Mouse (Mus musculus): Measurements from ENCODE around the gene Rhobtb3. TPM values are rescaled to one million over a fixed set of nuclear protein-coding genes. Genes with fewer than 3 reads are reported as not detected.
"Not testable (repeated sequence)": the region's sequence is repeated elsewhere in the genome, so short reads cannot be mapped to it uniquely, and the experiment has no call there.

Rhobtb3 gene
- total RNA-seq, 1 experiment: 8.9 TPM

- DNase-seq (ENCODE audit: low read depth, low spot score): no peak
- H3K9me3 ChIP-seq (ENCODE audit: control insufficient read depth, insufficient read depth, low read depth, low read length): no peaks in the 10 kb centered on the region
- no peak overlapping the region for H3K4me3 ChIP-seq (ENCODE audit: insufficient read depth in 1 of 2, low read depth in 1 of 2, low read length in 2 of 2, poor library complexity in 1 of 2, severe bottlenecking in 1 of 2)
- no peak overlapping the region for H3K9ac ChIP-seq (ENCODE audit: insufficient read depth, low read depth, low read length, poor library complexity, severe bottlenecking)
- no peak for TF ChIP-seq ZC3H11A (IDR thresholded peaks at IDR 0.05; ENCODE audit: borderline replicate concordance, low read depth, low read length)
- no peak for TF ChIP-seq ZNF384 (IDR thresholded peaks at IDR 0.05; ENCODE audit: low read depth, low read length)
- no peak for TF ChIP-seq HCFC1 (IDR thresholded peaks at IDR 0.05; ENCODE audit: borderline replicate concordance, insufficient read depth, low read length)
- no peak for TF ChIP-seq MAFK (IDR thresholded peaks at IDR 0.05; ENCODE audit: insufficient read depth, low read depth, low read length)
- TF ChIP-seq CHD2 (IDR thresholded peaks at IDR 0.05; ENCODE audit: low read depth, low read length): no peak
- H3K4me1 ChIP-seq (ENCODE audit: control insufficient read depth in 2 of 2, insufficient read depth in 2 of 2, low read length in 2 of 2, poor library complexity in 1 of 2): no peaks in the 10 kb centered on the region
- no peak overlapping the region for H3K27ac ChIP-seq (ENCODE audit: insufficient read depth, low read depth, low read length, poor library complexity, severe bottlenecking)
- in situ Hi-C loops (cut with MboI; ENCODE audit: low sequenced_read_pairs in 2 of 2, unreplicated experiment in 2 of 2): no loop called here
- no peaks in the 10 kb centered on the region; the same call in 1 of the 2 replicates for H3K36me3 ChIP-seq (ENCODE audit: control insufficient read depth, insufficient read depth, low read length, poor library complexity, severe bottlenecking)
Measured at GRCm38 (mm10) chr13:75914151-75914550, 29.6 kb downstream of the Rhobtb3 start.

- no peak for TF ChIP-seq MAFK (IDR thresholded peaks at IDR 0.05; ENCODE audit: insufficient read depth, low read depth, low read length)
- no peak for TF ChIP-seq ZC3H11A (IDR thresholded peaks at IDR 0.05; ENCODE audit: borderline replicate concordance, low read depth, low read length)
- TF ChIP-seq ZNF384 (IDR thresholded peaks at IDR 0.05; ENCODE audit: low read depth, low read length): no peak
- TF ChIP-seq HCFC1 (IDR thresholded peaks at IDR 0.05; ENCODE audit: borderline replicate concordance, insufficient read depth, low read length): no peak
- no peak for TF ChIP-seq CHD2 (IDR thresholded peaks at IDR 0.05; ENCODE audit: low read depth, low read length)
- H3K27ac ChIP-seq (ENCODE audit: insufficient read depth, low read depth, low read length, poor library complexity, severe bottlenecking): no peak overlapping the region
- H3K4me1 ChIP-seq (ENCODE audit: control insufficient read depth in 2 of 2, insufficient read depth in 2 of 2, low read length in 2 of 2, poor library complexity in 1 of 2): peaks cover 0 to under 1% of the 10 kb centered on the region in 2 experiments; a peak in 1 of 4 replicates
- no peak overlapping the region for H3K4me3 ChIP-seq (ENCODE audit: insufficient read depth in 1 of 2, low read depth in 1 of 2, low read length in 2 of 2, poor library complexity in 1 of 2, severe bottlenecking in 1 of 2)
- no peak for DNase-seq (ENCODE audit: low read depth, low spot score)
- no peak overlapping the region for H3K9ac ChIP-seq (ENCODE audit: insufficient read depth, low read depth, low read length, poor library complexity, severe bottlenecking)
- no peaks in the 10 kb centered on the region for H3K9me3 ChIP-seq (ENCODE audit: control insufficient read depth, insufficient read depth, low read depth, low read length)
- in situ Hi-C loops (cut with MboI; ENCODE audit: low sequenced_read_pairs in 2 of 2, unreplicated experiment in 2 of 2): no loop called here
- no peaks in the 10 kb centered on the region for H3K36me3 ChIP-seq (ENCODE audit: control insufficient read depth, insufficient read depth, low read length, poor library complexity, severe bottlenecking)
Measured at GRCm38 (mm10) chr13:75908187-75908586, 35.5 kb downstream of the Rhobtb3 start.

DNA sequence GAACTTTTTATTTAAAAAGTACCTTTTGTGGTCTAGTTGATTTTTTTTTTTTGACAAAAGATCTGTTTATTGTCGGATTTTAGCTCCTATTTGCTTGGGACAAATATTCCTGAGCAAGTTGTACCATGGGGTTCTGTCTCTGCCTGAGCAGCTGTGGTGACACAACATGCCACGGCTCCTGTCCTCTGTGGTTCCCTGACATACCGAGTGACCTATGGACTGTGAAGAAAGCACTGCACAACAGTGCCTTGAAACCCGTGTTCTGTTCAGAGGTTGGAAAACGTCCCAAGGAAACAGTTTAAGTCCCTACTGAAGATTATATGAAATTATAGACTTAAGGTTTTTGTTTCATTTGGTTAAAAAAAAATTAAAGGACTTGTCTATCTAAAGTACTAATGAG is 36.6 kb downstream of the Rhobtb3 start:
- DNase-seq (ENCODE audit: low read depth, low spot score): no peak
- Histone ChIP-seq H3K9ac (ENCODE audit: insufficient read depth, low read depth, low read length, poor library complexity, severe bottlenecking) (no peak overlapping the region), H3K36me3 (ENCODE audit: control insufficient read depth, insufficient read depth, low read length, poor library complexity, severe bottlenecking) (no peaks in the 10 kb centered on the region), H3K4me3 (ENCODE audit: insufficient read depth in 1 of 2, low read depth in 1 of 2, low read length in 2 of 2, poor library complexity in 1 of 2, severe bottlenecking in 1 of 2) (no peak overlapping the region), H3K4me1 (ENCODE audit: control insufficient read depth in 2 of 2, insufficient read depth in 2 of 2, low read length in 2 of 2, poor library complexity in 1 of 2) (peaks cover 2 to 4% of the 10 kb centered on the region in 2 experiments; a peak in 1 of 4 replicates), H3K9me3 (ENCODE audit: control insufficient read depth, insufficient read depth, low read depth, low read length) (no peaks in the 10 kb centered on the region), H3K27ac (ENCODE audit: insufficient read depth, low read depth, low read length, poor library complexity, severe bottlenecking) (no peak overlapping the region)
- in situ Hi-C loops (cut with MboI; ENCODE audit: low sequenced_read_pairs in 2 of 2, unreplicated experiment in 2 of 2): no loop called here
- no peak for TF ChIP-seq ZC3H11A (IDR thresholded peaks at IDR 0.05; ENCODE audit: borderline replicate concordance, low read depth, low read length)

DNA sequence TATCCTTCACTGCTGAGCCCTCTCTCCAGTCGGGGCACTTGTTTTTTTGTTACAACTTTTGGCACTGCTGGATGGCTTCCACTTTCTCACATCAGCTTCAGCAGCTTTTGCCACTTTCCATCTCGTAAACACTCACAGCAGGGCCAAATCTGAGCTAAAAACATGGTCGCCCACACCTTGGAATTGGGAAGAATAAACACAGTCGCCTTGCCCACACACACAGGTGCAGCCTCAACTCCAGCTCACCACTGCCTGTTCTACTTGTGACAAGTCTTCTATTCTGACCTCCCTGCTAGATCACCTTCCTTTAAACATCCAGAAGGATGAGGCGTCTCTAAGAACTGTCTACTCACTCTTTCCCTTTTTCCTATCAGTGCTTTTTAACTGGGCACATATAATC is 39.1 kb downstream of the Rhobtb3 start:
- TF ChIP-seq ZC3H11A (IDR thresholded peaks at IDR 0.05; ENCODE audit: borderline replicate concordance, low read depth, low read length): no peak
- TF ChIP-seq CHD2 (IDR thresholded peaks at IDR 0.05; ENCODE audit: low read depth, low read length): no peak
- no peak for TF ChIP-seq MAFK (IDR thresholded peaks at IDR 0.05; ENCODE audit: insufficient read depth, low read depth, low read length)
- TF ChIP-seq ZNF384 (IDR thresholded peaks at IDR 0.05; ENCODE audit: low read depth, low read length): no peak
- no peak for TF ChIP-seq HCFC1 (IDR thresholded peaks at IDR 0.05; ENCODE audit: borderline replicate concordance, insufficient read depth, low read length)
- Histone ChIP-seq H3K9ac (ENCODE audit: insufficient read depth, low read depth, low read length, poor library complexity, severe bottlenecking) (no peak overlapping the region), H3K9me3 (ENCODE audit: control insufficient read depth, insufficient read depth, low read depth, low read length) (no peaks in the 10 kb centered on the region), H3K36me3 (ENCODE audit: control insufficient read depth, insufficient read depth, low read length, poor library complexity, severe bottlenecking) (no peaks in the 10 kb centered on the region), H3K4me3 (ENCODE audit: insufficient read depth in 1 of 2, low read depth in 1 of 2, low read length in 2 of 2, poor library complexity in 1 of 2, severe bottlenecking in 1 of 2) (no peak overlapping the region), H3K27ac (ENCODE audit: insufficient read depth, low read depth, low read length, poor library complexity, severe bottlenecking) (no peak overlapping the region), H3K4me1 (ENCODE audit: control insufficient read depth in 2 of 2, insufficient read depth in 2 of 2, low read length in 2 of 2, poor library complexity in 1 of 2) (peaks cover 2 to 4% of the 10 kb centered on the region in 2 experiments; a peak in 1 of 4 replicates)
- in situ Hi-C loops (cut with MboI; ENCODE audit: low sequenced_read_pairs in 2 of 2, unreplicated experiment in 2 of 2): no loop called here
- DNase-seq (ENCODE audit: low read depth, low spot score): no peak

DNA sequence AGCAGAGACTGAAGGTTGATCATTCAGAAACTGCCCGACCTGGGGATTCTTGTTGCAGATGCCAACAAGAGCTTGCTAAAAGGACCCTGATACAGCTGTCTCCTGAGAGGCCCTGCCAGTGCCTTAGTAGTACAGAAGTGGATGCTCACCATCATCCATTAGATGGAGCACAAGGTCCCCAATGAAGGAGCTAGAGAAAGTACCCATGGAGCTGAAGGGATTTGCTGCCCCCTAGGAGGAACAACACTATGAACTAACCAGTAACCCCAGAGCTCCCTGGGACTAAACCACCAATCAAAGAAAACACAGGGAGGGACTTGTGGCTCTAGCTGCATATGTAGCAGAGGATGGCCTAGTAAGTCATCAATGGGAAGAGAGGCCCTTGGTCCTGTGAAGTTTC is 42.8 kb downstream of the Rhobtb3 start:
- H3K27ac ChIP-seq (ENCODE audit: insufficient read depth, low read depth, low read length, poor library complexity, severe bottlenecking); H3K4me3 ChIP-seq (ENCODE audit: insufficient read depth in 1 of 2, low read depth in 1 of 2, low read length in 2 of 2, poor library complexity in 1 of 2, severe bottlenecking in 1 of 2); DNase-seq (ENCODE audit: low read depth, low spot score); H3K36me3 ChIP-seq (ENCODE audit: control insufficient read depth, insufficient read depth, low read length, poor library complexity, severe bottlenecking); in situ Hi-C loops (cut with MboI; ENCODE audit: low sequenced_read_pairs in 2 of 2, unreplicated experiment in 2 of 2); H3K4me1 ChIP-seq (ENCODE audit: control insufficient read depth in 2 of 2, insufficient read depth in 2 of 2, low read length in 2 of 2, poor library complexity in 1 of 2); H3K9me3 ChIP-seq (ENCODE audit: control insufficient read depth, insufficient read depth, low read depth, low read length); H3K9ac ChIP-seq (ENCODE audit: insufficient read depth, low read depth, low read length, poor library complexity, severe bottlenecking): not testable (repeated sequence)

All from ES-E14 (cell line).